Mouse (Mus musculus) megakaryocyte, embryonic 14.5 days (primary cell): ENCODE data around the gene Pex19.

Source experiments
- FLI1 ChIP-seq: IDR thresholded peaks from 2 replicates; pipeline ENCODE4 v1.6.1; 2012; ENCODE audit warnings: low read length, inconsistent platforms, mixed read lengths
- GATA1 ChIP-seq: IDR thresholded peaks from 3 replicates; pipeline ENCODE4 v1.6.1; 2012; ENCODE audit warnings: mixed read lengths, low read length, inconsistent platforms, borderline replicate concordance

GRCm38 (mm10) chr1:172180881-172181280 is 54.3 kb downstream of the Pex19 start:
- TF ChIP-seq FLI1: no peak
- TF ChIP-seq GATA1: no peak
